Mouse (Mus musculus): ENCODE data around the gene Cmtm2b. TPM values are rescaled to one million over a fixed set of nuclear protein-coding genes. Genes with fewer than 3 reads are reported as not detected.
"Not testable (repeated sequence)": the region's sequence is repeated elsewhere in the genome, so short reads cannot be mapped to it uniquely, and the experiment has no call there.

The Cmtm2b gene
- not detected in 2 replicates for polyA plus RNA-seq (2012; rRNA removed)

DNA sequence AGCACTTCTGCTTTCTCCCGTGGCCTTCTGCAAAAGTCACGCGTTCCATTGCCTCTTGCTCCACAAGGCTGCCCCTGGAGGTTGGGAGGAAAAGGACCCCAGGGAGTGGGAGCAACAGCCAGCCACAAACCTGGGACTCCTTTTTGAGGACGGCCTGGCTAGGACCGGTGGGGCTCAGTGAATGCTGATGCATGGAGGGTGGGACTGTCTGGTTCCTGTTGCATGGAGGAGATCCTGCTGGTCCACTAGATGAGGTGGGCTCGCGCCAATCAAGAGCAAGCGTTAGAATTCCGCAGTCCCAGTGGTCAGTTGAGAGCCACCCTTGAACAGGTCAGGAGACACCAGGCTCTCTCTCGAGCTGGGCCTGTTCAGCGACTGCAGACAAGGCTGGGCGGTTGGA, at the start of gene Cmtm2b:
Cmtm2b (plus strand) TSS at position 301 of the 400 bp plus-strand sequence.
- not testable (repeated sequence) for DNase-seq (ENCODE audit: low read depth)

DNA sequence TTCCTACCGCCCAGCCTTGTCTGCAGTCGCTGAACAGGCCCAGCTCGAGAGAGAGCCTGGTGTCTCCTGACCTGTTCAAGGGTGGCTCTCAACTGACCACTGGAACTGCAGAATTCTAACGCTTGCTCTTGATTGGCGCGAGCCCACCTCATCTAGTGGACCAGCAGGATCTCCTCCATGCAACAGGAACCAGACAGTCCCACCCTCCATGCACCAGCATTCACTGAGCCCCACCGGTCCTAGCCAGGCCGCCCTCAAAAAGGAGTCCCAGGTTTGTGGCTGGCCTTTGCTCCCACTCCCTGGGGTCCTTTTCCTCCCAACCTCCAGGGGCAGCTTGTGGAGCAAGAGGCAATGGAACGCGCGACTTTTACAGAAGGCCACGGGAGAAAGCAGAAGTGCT, 28.9 kb upstream of the Cmtm2b start, which contains the start of gene Cmtm2a:
Cmtm2a (minus strand) TSS at position 101 of the 400 bp plus-strand sequence.
- DNase-seq (ENCODE audit: low read depth) = not testable (repeated sequence)

DNA sequence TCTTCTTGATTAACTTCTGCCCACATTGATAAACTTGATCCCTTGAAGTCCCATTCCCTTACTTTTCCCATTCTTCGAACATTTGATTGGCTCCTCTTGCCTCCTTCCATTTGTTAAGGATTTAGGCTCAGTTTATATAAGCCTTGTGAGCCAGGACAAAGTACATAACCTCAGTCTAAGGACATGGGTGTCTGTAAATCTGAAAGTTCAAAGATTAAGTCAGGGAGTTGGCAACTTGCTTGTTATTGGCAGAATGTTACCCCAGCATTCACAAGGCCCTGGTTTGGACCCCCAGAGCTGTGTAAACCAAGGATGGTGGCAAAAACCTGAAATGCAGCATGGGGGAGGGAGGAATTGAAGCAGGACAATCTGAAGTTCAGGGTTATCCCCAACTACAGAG, 27.6 kb upstream of the Cmtm2b start:
- TF ChIP-seq CTCF (IDR thresholded peaks at IDR 0.05; ENCODE audit: borderline replicate concordance, extremely low read depth, insufficient read depth, insufficient read length) (no peak), POLR2A (IDR thresholded peaks at IDR 0.05; ENCODE audit: borderline replicate concordance, extremely low read depth, insufficient read depth, insufficient read length, poor library complexity, severe bottlenecking) (no peak)
- DNase-seq (ENCODE audit: low read depth) = no peak

DNA sequence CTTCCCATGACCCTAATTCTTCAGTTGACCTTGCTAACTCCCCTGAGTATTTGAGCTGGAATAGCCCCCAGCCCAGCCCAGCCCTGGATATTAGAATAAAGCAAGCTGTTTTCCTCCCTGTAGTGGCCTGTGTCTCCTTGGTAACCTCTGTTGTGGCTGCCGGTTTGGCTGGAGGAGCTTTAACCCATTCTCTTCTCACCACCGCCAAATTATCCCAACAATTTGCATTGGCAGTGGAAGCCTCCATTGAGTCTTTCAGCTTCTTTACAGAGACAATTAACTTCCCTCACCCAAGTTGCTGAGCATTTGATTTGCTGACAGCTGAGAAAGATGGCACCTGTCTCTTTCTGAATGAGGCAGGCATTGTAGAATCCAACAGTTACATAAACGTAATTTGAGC, 20.5 kb upstream of the Cmtm2b start:
- peak; percentile 86 for DNase-seq (ENCODE audit: low read depth)

DNA sequence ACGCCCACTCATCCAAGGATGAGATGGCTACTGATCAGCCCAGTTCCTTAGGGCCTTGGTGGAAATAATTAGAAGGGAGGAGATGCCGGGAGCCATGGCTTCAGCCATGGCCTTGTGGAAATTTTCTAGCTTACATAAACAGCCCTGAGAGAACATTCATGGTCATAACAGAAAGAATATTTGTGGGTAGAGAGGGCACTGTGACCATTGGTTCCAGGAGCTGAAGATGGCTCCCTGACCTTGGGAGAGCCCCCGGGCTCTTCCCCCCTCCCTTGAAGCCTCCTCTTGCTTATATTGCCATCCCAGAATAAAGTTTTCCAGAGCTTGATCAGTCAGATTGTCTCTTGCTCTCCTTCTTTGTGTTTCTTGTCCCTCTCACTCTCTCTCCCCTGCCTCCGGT, 19.5 kb upstream of the Cmtm2b start:
- not testable (repeated sequence) for DNase-seq (ENCODE audit: low read depth)

DNA sequence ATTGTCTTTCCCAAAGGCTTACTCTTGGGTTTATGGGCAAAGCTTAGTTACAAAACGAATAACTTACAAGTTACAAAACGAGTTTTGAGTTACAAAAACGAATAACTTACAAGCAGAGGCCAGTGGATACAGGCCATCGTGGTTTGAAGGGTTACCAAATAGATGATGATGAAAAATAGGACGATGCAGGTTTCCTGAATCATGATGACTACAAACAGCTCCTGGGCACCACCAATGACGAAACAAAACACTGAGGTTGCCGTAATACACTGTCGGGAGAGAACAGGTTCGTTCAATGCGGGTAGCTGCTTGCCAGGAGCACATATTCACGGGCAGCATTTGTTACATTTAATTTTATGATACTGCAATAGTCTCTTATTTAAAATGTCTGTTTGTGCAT, 17.1 kb upstream of the Cmtm2b start:
- no peak for TF ChIP-seq POLR2A (IDR thresholded peaks at IDR 0.05; ENCODE audit: borderline replicate concordance, extremely low read depth, insufficient read depth, insufficient read length, poor library complexity, severe bottlenecking)
- DNase-seq (ENCODE audit: low read depth) = no peak

DNA sequence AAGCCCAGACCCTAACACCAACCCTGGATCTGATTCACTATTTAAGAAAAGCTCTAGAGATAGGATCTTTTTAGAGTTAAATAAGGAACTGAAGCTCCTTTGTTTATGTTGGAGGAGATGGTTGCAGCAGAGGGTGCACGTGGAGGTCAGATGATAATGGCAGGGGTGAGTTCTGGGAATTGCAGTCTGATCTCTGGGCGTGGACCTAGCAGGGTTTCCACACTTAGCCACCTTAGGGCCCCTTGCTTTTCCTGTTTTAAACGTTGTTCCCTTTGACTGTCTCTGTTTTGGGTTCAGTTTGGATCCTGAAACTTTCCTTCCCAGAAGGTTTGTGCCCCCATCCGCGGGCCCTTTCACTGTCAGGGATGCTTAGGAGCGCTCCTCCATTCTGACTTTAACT, 13.7 kb upstream of the Cmtm2b start:
- not testable (repeated sequence) for DNase-seq (ENCODE audit: low read depth)

DNA sequence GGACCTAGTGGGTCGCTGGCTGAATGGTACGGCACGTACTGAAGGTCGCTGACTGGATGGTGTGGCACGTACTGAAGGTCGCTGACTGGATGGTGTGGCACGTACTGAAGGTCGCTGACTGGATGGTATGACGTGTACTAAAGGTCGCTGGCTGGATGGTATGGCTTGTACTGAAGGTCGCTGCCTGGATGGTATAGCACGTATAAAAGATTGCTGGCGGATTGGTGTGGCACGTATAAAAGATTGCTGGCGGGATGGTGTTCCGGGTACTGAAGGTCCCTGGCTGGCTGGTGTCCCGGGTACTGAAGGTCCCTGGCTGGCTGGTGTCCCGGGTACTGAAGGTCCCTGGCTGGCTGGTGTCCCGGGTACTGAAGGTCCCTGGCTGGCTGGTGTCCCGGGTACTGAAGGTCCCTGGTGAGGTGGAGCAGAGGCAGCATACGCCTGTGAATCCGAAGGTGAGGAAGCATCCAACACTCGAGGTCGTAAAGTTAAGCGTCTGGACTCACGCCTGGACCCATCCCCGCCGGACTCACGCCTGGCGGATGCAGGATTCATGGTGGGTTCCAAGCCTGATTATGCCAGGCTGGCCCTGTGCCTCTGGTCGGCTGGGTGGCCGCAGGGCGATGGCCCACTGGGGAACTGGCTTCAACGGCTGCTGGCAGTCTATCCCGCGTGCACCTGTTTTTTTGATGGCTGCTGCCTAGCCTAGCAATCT, 12.4 kb upstream of the Cmtm2b start, which contains the start of the genes Gm45711 and Cmtm1:
Gm45711 (minus strand) TSS at position 641 of the 715 bp plus-strand sequence.
Cmtm1 (minus strand) TSS at position 705 of the 715 bp plus-strand sequence.
- DNase-seq (ENCODE audit: low read depth) = not testable (repeated sequence)

DNA sequence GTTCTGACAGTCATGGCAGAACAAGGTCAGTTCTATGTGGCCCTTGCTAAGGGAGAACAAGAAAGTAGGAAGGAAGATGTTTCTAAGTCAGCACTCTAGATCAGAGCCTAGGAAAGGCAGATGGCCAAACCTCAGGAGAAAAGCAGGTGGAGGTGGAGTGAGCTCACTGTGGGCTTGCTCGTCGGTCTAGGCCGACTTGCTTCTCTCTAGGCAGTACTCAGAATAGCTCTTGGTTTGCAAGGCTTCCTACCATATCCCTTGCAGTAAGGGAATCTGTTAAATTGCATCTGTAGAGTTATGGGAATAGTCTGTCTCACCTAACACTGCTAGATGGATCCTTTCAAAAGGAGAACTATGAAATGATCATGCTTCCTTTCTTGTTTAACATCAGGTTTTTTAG, 10.0 kb upstream of the Cmtm2b start:
- not testable (repeated sequence) for DNase-seq (ENCODE audit: low read depth)

DNA sequence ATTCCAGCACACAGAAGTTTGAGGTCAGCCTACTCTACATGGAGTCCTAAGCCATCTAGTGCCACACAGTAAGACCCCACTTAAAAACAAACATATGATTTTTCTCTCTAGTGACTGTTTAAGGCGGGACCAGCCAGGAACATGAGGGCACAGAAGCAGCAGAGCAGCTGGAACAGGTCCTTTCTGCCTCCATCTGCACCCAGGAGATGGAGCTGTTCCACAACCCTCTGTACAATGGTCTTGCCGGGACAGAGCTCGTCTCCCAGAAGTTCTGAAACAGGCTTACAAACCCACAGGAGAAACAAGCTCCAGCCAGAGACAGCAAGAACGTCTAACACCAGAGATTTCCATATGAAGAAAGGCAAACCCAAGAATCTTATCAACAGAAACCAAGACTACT, 8.7 kb upstream of the Cmtm2b start:
- DNase-seq (ENCODE audit: low read depth) = no peak
- no peak for TF ChIP-seq POLR2A (IDR thresholded peaks at IDR 0.05; ENCODE audit: borderline replicate concordance, extremely low read depth, insufficient read depth, insufficient read length, poor library complexity, severe bottlenecking)
- no peak for TF ChIP-seq CTCF (IDR thresholded peaks at IDR 0.05; ENCODE audit: borderline replicate concordance, extremely low read depth, insufficient read depth, insufficient read length)

DNA sequence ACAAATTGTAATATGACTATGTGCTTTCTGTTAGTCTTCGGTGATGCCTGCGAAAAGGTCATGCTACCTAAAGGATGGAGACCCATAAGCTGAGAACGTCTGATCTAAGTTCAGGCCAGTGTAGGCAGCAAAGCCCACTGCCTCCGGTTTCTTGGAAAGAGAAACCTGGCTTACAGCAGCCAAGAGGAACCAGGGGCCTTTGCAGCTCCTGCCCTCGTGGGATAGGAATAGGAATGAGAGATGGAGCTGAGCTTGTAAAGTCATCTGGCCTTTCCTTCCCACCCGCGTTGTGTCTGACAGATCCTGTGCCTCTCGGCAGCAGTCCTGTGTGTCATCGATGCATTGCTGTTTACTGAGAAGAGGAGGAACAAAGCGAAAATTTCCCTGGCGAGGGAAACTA, 763 bp upstream of the Cmtm2b start, which contains the start of gene Gm11020:
Gm11020 (plus strand) TSS at position 301 of the 400 bp plus-strand sequence.
- DNase-seq (ENCODE audit: low read depth) = not testable (repeated sequence)

DNA sequence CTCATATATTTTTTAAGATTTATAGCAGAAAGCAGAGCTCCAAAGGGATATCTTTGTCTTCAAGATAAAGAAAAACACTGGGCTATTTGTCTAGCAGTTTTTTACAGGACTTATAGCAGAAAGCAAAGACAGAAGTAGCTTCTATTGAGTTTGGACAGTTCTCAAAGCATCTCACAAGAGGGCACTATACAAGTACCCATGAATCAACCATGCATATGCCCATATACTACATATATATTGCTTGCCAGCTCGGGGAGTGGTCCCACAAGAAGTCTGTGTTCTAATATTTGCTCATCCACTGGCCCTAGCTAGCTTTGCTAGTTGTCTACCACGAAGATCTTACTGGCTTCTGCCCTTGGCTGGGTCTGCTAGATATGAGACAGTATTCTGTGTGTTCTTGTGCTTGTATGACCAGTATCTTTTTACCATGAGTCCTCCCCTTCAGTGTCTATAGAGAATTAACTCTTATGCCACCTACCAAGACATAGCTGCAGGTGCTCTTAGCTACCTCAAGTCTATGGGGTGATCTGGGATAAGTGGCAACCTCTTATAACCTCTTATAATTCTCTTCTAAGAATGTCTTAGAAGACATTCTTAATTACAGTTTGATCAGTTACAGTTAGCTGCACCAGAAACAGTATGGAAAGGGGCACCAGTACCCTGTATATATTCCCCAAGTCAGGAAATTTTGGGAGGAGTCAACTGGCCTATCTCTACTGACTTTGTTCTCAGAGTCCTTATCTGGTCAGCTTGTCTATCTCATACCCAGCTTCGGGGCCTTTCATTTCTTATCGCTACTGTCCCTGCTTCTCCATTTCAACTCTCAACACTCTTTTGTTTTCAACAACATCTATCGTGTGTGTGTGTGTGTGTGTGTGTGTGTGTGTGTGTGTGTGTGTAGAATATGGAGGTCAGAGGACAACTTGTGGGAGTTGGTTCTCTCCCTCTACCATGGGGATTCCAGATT, 10.9 kb downstream of the Cmtm2b start:
- DNase-seq (ENCODE audit: low read depth) = no peak
- TF ChIP-seq POLR2A (IDR thresholded peaks at IDR 0.05; ENCODE audit: borderline replicate concordance, extremely low read depth, insufficient read depth, insufficient read length, poor library complexity, severe bottlenecking) (no peak), CTCF (IDR thresholded peaks at IDR 0.05; ENCODE audit: borderline replicate concordance, extremely low read depth, insufficient read depth, insufficient read length) (no peak)

DNA sequence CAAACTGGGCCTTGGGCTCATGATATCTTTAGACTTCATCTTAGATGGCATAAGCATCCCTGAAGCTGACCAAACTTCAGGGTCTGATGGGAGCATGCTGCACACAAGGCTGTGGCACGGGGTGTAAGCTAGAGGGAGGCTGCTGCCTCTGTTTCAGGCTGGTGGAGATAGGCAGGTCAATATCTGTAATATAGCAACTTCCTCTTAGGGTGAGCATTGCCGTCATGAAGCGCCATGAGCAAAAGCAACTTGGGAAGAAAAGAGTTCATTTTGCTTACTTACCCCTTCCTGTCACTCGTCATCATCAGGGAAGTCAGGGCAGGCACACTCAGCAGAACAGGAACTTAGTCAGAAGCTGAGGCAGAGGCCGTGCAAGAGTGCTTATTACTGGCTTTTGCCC, 11.8 kb downstream of the Cmtm2b start:
- no peak for DNase-seq (ENCODE audit: low read depth)
- TF ChIP-seq POLR2A (IDR thresholded peaks at IDR 0.05; ENCODE audit: borderline replicate concordance, extremely low read depth, insufficient read depth, insufficient read length, poor library complexity, severe bottlenecking) (no peak), CTCF (IDR thresholded peaks at IDR 0.05; ENCODE audit: borderline replicate concordance, extremely low read depth, insufficient read depth, insufficient read length) (no peak)

DNA sequence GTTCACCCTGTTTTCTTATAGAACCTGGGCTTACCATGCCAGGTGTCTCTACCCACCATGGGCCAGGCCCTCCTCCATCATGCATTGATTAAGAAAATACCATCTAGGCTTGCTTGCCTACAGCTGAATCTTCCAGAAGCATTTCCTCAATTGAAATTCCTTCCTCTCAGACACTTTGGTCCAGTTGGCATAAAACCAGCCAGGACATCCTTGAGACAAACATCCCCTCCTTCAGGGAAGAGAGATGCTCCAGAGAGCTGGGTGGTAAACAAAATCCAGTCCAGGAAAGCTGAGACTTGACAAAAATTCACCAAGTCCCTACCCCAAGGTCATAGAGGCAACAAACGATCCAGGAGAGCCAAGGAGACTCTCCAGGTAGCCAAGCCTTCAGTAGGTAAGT, 12.2 kb downstream of the Cmtm2b start:
- TF ChIP-seq CTCF (IDR thresholded peaks at IDR 0.05; ENCODE audit: borderline replicate concordance, extremely low read depth, insufficient read depth, insufficient read length) = no peak
- no peak for TF ChIP-seq POLR2A (IDR thresholded peaks at IDR 0.05; ENCODE audit: borderline replicate concordance, extremely low read depth, insufficient read depth, insufficient read length, poor library complexity, severe bottlenecking)

More for the DNA sequence above, 12.2 kb downstream of the Cmtm2b start:
- DNase-seq (ENCODE audit: low read depth) = no peak

Data from brain, embryonic 14.5 days (tissue).